Comparison of ENCODE assay signal across 16 mouse cellular contexts in genomic region chr7:74501187-74501586, GRCm38 (mm10). TPM values are rescaled to one million over a fixed set of nuclear protein-coding genes. Genes with fewer than 3 reads are reported as not detected.
DNase-seq lines count a peak whose midpoint lies in the region; ATAC-seq lines count a peak whose summit lies in the region.
"Had no signal": no experiment of that assay in that cellular context is flagged by ENCODE, and none has a peak within 500 bp of the region (broad histone marks: within the 10 kb centered on the region; RNA-seq: fewer than 3 reads in every experiment).

No protein-coding gene starts in this region.

- peaks cover 59% of the 10 kb centered on the region for H3K27me3 ChIP-seq in hindbrain, embryonic 10.5 days (ENCODE audit: insufficient read depth, poor library complexity, severe bottlenecking)
- no peaks in the 10 kb centered on the region for H3K27me3 ChIP-seq in midbrain, embryonic 16.5 days (ENCODE audit: control insufficient read depth, insufficient read depth, low read depth, low read length)
- H3K27me3 ChIP-seq in intestine, embryonic 15.5 days (replicated peaks): no peaks in the 10 kb centered on the region

- H3K4me2 ChIP-seq in midbrain, embryonic 16.5 days (ENCODE audit: low read length): no peak overlapping the region
- no peak overlapping the region for H3K4me2 ChIP-seq in intestine, embryonic 15.5 days (replicated peaks)

- no peak overlapping the region for H3K9ac ChIP-seq in midbrain, embryonic 16.5 days (ENCODE audit: low read depth, low read length)
- no peak overlapping the region for H3K9ac ChIP-seq in intestine, embryonic 15.5 days
- H3K9ac ChIP-seq: liver, embryonic 14.5 days had no signal

- H3K27ac ChIP-seq in hindbrain, embryonic 10.5 days: no peak overlapping the region
- no peak overlapping the region for H3K27ac ChIP-seq in midbrain, embryonic 16.5 days (ENCODE audit: low read length)
- no peak overlapping the region for H3K27ac ChIP-seq in intestine, embryonic 15.5 days
- H3K27ac ChIP-seq: heart, embryonic 10.5 days; liver, embryonic 14.5 days; stomach, postnatal 0 days had no signal

- peaks cover 7% of the 10 kb centered on the region; the same call in 1 of the 2 replicates for H3K36me3 ChIP-seq in hindbrain, embryonic 10.5 days
- no peaks in the 10 kb centered on the region; the same call in 1 of the 2 replicates for H3K36me3 ChIP-seq in midbrain, embryonic 16.5 days (ENCODE audit: control insufficient read depth, insufficient read depth, low read length)
- H3K36me3 ChIP-seq in intestine, embryonic 15.5 days: no peaks in the 10 kb centered on the region

- peak; percentile 66 for ATAC-seq in midbrain, embryonic 16.5 days
- ATAC-seq in intestine, embryonic 15.5 days: no peak

- 32% methylated on average over 10 of the region's 10 CpGs for WGBS in hindbrain, embryonic 10.5 days
- 32% methylated on average over 10 of the region's 10 CpGs for WGBS in midbrain, embryonic 16.5 days
- WGBS in intestine, embryonic 15.5 days: 71% methylated on average over 10 of the region's 10 CpGs

- no peak overlapping the region for H3K4me3 ChIP-seq in hindbrain, embryonic 10.5 days
- H3K4me3 ChIP-seq in midbrain, embryonic 16.5 days (ENCODE audit: low read depth, low read length): no peak overlapping the region
- no peak overlapping the region for H3K4me3 ChIP-seq in intestine, embryonic 15.5 days (replicated peaks)
- H3K4me3 ChIP-seq: heart, embryonic 10.5 days had no signal

- H3K9me3 ChIP-seq in hindbrain, embryonic 10.5 days: 0 out of 2 replicates have a peak, but pooled peaks cover 3% of the 10 kb centered on the region
- H3K9me3 ChIP-seq in midbrain, embryonic 16.5 days (replicated peaks; ENCODE audit: control insufficient read depth, low read length, poor library complexity, severe bottlenecking): no peaks in the 10 kb centered on the region; the same call in 1 of the 2 replicates
- no peaks in the 10 kb centered on the region for H3K9me3 ChIP-seq in intestine, embryonic 15.5 days
- H3K9me3 ChIP-seq: heart, embryonic 10.5 days had no signal

- H3K4me1 ChIP-seq in hindbrain, embryonic 10.5 days (replicated peaks): peaks cover 11% of the 10 kb centered on the region; the same call in 1 of the 2 replicates
- peaks cover 2% of the 10 kb centered on the region; the same call in 1 of the 2 replicates for H3K4me1 ChIP-seq in midbrain, embryonic 16.5 days (ENCODE audit: control insufficient read depth, insufficient read depth, low read length)
- no peaks in the 10 kb centered on the region for H3K4me1 ChIP-seq in intestine, embryonic 15.5 days (replicated peaks)

- DNase-seq in Muller cell, postnatal 12 days (ENCODE audit: inconsistent ontology term): peak; percentile 82
- DNase-seq in embryo, embryonic 11 days: peak; percentile 56
- peak; percentile 40 for DNase-seq in hindbrain, embryonic 10.5 days (ENCODE audit: low spot score)
- no peak for DNase-seq in adrenal gland, postnatal 10 days
- no peak for DNase-seq in cerebellum, adult 11 months
- DNase-seq in cerebellum, adult 9-10 months: no peak
- DNase-seq: adrenal gland, postnatal 36 days; gastrocnemius, postnatal 14 days; kidney, adult 11 months; kidney, postnatal 25 days; layer of hippocampus, postnatal 36 days had no signal

RNA-seq across cellular contexts. Expression of gene Slco3a1, which starts 53.4 kb away (rescaled TPM):
- polyA plus RNA-seq in hindbrain, embryonic 10.5 days (2016; fragmentation: Nextera tagmentation; extraction: Ambion mirVana): 8.7 and 10.1 TPM in 2 replicates
- polyA plus RNA-seq in midbrain, embryonic 16.5 days (2015; fragmentation: Nextera tagmentation; extraction: Ambion mirVana): 26.3 and 27.2 TPM in 2 replicates
- 10 to 100 TPM; 20.5 to 31.2 TPM for total RNA-seq in adrenal gland, postnatal 10 days (2021)
- 7.3 and 8.1 TPM in 2 replicates for polyA plus RNA-seq in intestine, embryonic 15.5 days (2015; fragmentation: Nextera tagmentation; extraction: Ambion mirVana)

Comparison
In these comparisons a context has a peak if more than half of its experiments do, and no peak if none do; other contexts are left out.
1. DNase-seq: peak in Muller cell, postnatal 12 days (single experiment), embryo, embryonic 11 days (single experiment) and hindbrain, embryonic 10.5 days (single experiment); none in adrenal gland, postnatal 10 days (single experiment), cerebellum, adult 11 months (single experiment) and cerebellum, adult 9-10 months (single experiment).